Mouse (Mus musculus) CH12F3 (cell line): Measurements from ENCODE around the gene Impg1.

ENCODE experiments used
- in situ Hi-C: fragments of 300-500 bp; cut with MboI; formaldehyde crosslinking; loops from 2 replicates; pipeline ENCODE4 v1.14.3; 2020; ENCODE audit warnings: low sequenced_read_pairs

Impg1 gene

GRCm38 (mm10) chr9:80465381-80465780 lies at the start of gene Impg1:
Gene Impg1 (minus strand): TSS chr9:80465481.
- in situ Hi-C loops: no loop called here

GRCm38 (mm10) chr9:80509464-80510153 lies 44.3 kb upstream of the Impg1 start:
- in situ Hi-C loops: no loop called here

GRCm38 (mm10) chr9:80504496-80505012 lies 39.3 kb upstream of the Impg1 start:
- in situ Hi-C loops: no loop called here

GRCm38 (mm10) chr9:80491591-80491990 lies 26.3 kb upstream of the Impg1 start:
- in situ Hi-C loops: no loop called here

GRCm38 (mm10) chr9:80460420-80460819 lies 4.9 kb downstream of the Impg1 start:
- in situ Hi-C loops: no loop called here

- in situ Hi-C loops: no loop called here
These were observed 14.6 kb downstream of the Impg1 start for GRCm38 (mm10) chr9:80450467-80451261.

GRCm38 (mm10) chr9:80441096-80441710 lies 24.1 kb downstream of the Impg1 start:
- in situ Hi-C loops: no loop called here

GRCm38 (mm10) chr9:80391404-80391803 lies 73.9 kb downstream of the Impg1 start:
- in situ Hi-C loops: no loop called here

GRCm38 (mm10) chr9:80391002-80391401 lies 74.3 kb downstream of the Impg1 start:
- in situ Hi-C loops: no loop called here

- in situ Hi-C loops: no loop called here
These were observed 77.4 kb downstream of the Impg1 start for GRCm38 (mm10) chr9:80387890-80388289.

GRCm38 (mm10) chr9:80386492-80386891 lies 78.8 kb downstream of the Impg1 start:
- in situ Hi-C loops: no loop called here

- in situ Hi-C loops: no loop called here
These were observed 79.3 kb downstream of the Impg1 start for GRCm38 (mm10) chr9:80386000-80386399.

GRCm38 (mm10) chr9:80382711-80383110 lies 82.6 kb downstream of the Impg1 start:
- in situ Hi-C loops: no loop called here

- in situ Hi-C loops: no loop called here
These were observed 85.1 kb downstream of the Impg1 start for GRCm38 (mm10) chr9:80380078-80380645.

GRCm38 (mm10) chr9:80374100-80374499 lies 91.2 kb downstream of the Impg1 start:
- in situ Hi-C loops: no loop called here

- in situ Hi-C loops: no loop called here
These were observed 92.0 kb downstream of the Impg1 start for GRCm38 (mm10) chr9:80373304-80373739.

GRCm38 (mm10) chr9:80368636-80369035 lies 96.6 kb downstream of the Impg1 start:
- in situ Hi-C loops: no loop called here

- in situ Hi-C loops: no loop called here
These were observed 97.6 kb downstream of the Impg1 start for GRCm38 (mm10) chr9:80367520-80368204.

- in situ Hi-C loops: no loop called here
These were observed 105.2 kb downstream of the Impg1 start for GRCm38 (mm10) chr9:80360063-80360462.

GRCm38 (mm10) chr9:80351678-80352331 lies 113.5 kb downstream of the Impg1 start:
- in situ Hi-C loops: no loop called here
